Mouse (Mus musculus) v-Abl transformed pro-B cells (cell line): Measurements from ENCODE around the gene Tmem63a.
"Not testable (repeated sequence)": the region's sequence is repeated elsewhere in the genome, so short reads cannot be mapped to it uniquely, and the experiment has no call there.

Experiments
- in situ Hi-C, 2 experiments: fragments of 400-800 bp; cut with MboI; formaldehyde crosslinking; loops; one replicate each; pipeline ENCODE4 v1.15.1; 2025; ENCODE audit not compliant: unreplicated experiment in 2 of 2

Tmem63a gene

GRCm38 (mm10) chr1:180922273-180923048, 19.7 kb upstream of the Tmem63a start:
- in situ Hi-C loops: loop anchor here in 1 of 2 experiments (25.0 kb wide), 1 partner anchor 940 kb away; no protein-coding TSS in a partner anchor

DNA sequence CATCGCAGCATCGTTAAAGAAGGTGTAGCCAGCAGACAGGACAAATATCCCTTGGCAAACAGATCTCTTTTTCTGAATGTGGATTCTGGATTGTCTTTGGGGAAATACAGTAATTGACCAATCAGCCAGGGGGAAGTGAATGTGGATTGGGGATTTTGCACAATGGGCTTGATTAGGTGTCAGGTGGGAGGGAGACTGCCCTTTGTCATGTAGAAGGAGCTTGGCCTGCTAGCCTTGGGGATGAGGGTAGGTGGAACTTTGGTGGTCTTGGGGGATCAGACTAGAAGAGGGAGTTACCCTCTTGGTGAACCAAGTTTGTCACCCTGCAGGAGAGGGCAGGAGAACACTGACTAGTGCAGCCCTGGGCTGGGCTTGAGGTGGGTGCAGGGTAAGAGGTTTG, 17.4 kb upstream of the Tmem63a start:
- in situ Hi-C loops: loop anchor here in 1 of 2 experiments (25.0 kb wide), 1 partner anchor 938 kb away; no protein-coding TSS in a partner anchor

DNA sequence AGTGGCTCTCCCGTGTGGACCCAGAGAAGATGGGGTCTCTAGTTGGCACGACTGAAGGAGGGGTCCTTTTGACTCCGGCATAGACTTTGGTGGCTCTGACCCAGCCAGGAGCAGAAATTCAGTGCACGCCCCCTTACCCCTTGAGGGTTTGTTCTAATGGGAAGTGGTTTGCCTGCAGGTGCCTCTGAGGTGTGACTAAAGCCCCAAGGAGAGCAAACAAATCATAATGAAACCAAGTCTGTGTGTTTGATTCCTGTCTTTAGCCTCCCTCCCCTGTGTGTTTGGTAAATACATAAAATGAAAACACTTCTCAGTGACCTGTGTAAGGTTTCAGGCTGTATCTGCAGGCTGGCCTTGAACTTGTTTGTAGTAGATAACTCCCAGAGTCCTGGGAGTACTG, 15.9 kb upstream of the Tmem63a start:
- in situ Hi-C loops: no loop called here

DNA sequence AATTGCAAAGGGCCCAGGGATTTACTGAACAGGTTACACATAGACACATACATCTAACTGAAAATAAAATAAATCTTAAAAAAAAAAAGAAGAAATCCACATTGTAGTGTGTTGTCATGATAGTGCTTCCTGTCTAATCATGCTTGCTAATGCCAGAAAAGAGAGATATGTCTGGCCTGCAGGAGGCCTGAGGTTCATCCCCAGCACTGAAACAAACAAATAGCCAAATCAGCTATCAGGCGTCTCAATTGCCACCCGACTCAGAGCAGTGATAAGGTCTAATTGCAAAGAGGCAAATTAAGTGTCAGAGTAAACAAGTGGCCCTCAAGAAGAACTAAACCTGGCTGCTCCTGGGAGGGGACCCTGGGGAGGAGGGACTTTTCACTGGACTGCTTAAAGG, 12.5 kb upstream of the Tmem63a start:
- in situ Hi-C loops: no loop called here

- in situ Hi-C loops: no loop called here
Measured at GRCm38 (mm10) chr1:180931106-180931505, 11.0 kb upstream of the Tmem63a start.

DNA sequence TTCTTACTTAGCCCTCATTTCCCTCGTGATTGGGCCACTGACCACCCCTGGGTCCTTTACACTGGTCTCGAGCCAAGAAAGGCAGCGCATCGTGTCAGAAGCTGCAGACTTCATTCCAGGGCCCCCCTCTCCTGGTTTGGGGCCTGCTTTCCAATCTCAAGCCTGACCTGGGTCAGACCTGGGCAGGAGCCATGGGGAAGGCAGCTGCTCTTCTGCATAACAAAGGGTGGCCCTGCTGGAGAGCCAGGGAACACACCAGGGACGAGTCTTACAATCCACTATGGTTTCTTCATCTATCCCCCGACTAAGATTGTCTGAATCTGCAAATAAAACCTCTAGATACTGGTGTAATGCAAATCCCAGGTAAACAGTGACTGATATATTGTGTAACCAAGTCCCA, 8.5 kb upstream of the Tmem63a start:
- in situ Hi-C loops: no loop called here

DNA sequence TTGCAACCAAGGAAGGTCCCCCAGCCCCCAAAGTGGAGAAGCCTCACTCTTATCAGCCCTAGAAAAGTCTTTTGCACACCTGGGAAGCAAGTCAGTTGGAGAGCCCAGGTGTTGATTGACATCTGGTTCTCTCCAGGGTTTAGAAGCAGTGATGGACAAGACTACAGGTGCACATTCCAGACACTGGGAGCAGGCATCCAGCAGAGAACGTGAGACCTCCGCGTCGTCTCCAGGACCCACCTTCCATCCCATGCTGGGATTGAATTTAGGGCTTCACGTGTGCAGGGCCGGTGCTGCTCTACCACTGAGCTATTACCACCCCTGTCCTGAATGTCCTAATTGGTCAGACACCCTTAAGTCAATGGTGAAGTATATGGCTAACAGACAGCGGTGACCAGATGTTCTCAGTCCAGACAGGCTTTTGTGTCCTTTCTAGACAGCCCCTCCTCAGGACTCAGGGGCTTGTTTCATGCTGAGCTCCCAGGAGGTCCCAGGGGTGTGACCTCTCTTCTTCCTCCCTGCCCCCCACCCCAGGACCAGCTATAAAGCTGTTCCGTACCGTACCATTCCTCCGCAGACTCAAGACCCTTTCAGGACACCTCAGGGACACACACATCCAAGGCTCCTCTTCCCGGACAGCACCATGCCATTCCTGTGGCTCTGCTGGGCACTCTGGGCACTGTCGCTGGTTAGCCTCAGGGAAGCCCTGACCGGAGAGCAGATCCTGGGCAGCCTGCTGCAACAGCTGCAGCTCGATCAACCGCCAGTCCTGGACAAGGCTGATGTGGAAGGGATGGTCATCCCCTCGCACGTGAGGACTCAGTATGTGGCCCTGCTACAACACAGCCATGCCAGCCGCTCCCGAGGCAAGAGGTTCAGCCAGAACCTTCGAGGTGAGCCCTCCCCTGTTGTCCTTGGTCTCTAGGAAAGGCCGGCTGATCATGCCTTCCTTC, 7.4 kb upstream of the Tmem63a start, which contains the start of gene Lefty1:
Gene Lefty1, plus strand, starts transcription at position 556 of the 953 bp plus-strand sequence.
- in situ Hi-C loops: no loop called here

DNA sequence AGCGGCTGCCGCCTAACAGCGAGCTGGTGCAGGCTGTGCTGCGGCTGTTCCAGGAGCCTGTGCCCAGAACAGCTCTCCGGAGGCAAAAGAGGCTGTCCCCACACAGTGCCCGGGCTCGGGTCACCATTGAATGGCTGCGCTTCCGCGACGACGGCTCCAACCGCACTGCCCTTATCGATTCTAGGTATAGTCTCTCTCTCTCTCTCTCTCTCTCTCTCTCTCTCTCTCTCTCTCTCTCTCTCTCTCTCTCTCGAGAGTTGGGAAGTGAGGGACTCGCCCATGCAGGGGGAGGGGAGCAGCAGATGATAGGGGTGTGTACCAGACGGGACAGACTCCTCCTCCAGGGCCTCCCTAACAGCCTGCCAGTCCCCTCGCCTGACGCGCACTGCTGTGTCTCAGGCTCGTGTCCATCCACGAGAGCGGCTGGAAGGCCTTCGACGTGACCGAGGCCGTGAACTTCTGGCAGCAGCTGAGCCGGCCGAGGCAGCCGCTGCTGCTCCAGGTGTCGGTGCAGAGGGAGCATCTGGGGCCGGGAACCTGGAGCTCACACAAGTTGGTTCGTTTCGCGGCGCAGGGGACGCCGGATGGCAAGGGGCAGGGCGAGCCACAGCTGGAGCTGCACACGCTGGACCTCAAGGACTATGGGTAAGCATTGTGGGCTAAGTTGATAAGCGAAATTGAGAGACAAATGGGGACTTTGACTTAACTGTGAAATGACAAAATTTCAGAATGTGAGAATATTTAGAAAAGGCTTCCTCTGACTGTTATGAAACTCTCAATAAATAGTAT, 5.3 kb upstream of the Tmem63a start:
- in situ Hi-C loops: not testable (repeated sequence)

- in situ Hi-C loops: not testable (repeated sequence)
Measured at GRCm38 (mm10) chr1:180937631-180938030, 4.5 kb upstream of the Tmem63a start.

DNA sequence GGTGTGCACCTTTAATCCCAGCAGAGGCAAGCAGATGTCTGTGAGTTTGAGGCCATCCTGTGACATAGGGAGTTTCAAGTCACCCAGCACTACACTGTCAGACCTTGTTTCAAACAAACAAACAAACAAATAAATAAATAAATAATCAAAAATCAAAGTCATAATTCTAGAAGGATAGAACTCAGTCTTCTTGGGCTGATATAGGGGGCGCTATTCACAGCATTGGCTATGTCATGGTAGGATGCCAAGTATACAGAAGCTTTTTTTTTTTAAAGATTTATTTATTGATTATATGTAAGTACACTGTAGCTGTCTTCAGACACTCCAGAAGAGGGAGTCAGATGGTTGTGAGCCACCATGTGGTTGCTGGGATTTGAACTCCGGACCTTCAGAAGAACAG, 3.4 kb upstream of the Tmem63a start:
- in situ Hi-C loops: not testable (repeated sequence)

DNA sequence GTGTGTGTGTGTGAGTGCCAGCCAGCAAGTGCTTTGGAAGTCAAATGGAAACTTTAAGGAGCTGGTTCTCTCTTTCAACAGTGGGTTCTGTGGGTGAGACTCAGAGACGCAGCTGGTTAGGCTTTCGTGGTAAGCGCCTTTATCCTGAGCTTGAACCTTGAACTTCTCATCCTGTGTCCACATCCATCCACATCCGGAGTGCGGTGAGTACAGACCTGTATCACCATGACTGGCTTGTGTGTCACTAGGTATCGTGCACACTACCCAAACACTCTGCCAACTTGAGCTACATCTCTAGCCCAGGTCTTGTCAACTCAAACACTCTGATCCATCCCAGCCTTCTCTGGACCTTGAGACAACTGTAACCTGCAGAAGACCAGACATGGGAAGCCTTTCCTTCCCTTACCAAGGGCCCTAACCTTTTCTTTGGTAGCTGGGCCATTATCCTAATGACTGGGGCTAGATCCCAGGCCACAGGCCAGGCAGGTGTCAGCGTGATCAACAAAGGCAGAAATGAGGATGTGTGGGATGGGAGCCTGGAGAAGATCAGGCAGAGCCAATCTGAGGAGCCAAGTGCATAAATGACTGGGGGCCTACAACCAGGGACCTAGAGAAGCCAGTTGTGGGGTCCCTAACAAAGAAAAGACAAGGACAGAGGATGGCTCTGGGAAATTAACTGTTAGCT, 1.2 kb upstream of the Tmem63a start:
- in situ Hi-C loops: no loop called here

DNA sequence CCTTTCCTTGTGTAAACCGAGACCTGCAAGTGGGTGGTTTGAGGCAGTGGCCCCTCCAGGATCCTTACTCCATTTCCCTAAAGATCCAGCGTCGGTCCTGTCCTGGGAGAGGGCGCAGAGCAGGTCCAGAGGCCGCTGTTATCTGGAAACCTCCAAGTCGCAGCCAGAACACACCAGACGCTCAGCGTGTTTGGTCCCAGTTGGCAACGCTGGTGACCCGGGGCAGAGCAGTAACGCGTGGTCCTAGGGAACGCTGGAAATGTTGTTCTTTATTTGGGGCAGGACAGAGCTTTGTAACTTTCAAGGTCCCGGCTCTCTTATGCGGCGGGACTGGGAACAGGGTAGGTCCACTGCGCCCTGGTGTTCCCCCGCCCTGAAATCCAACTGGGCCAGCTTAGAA, 418 bp upstream of the Tmem63a start:
- in situ Hi-C loops: no loop called here

GRCm38 (mm10) chr1:180943032-180943644, 994 bp downstream of the Tmem63a start:
- in situ Hi-C loops: no loop called here

- in situ Hi-C loops: no loop called here
Measured at GRCm38 (mm10) chr1:180943896-180944295, 1.8 kb downstream of the Tmem63a start.

- in situ Hi-C loops: no loop called here
Measured at GRCm38 (mm10) chr1:180944553-180944952, 2.4 kb downstream of the Tmem63a start.

GRCm38 (mm10) chr1:180945001-180945980, 3.1 kb downstream of the Tmem63a start:
- in situ Hi-C loops: no loop called here

- in situ Hi-C loops: no loop called here
Measured at GRCm38 (mm10) chr1:180946448-180946847, 4.3 kb downstream of the Tmem63a start.

DNA sequence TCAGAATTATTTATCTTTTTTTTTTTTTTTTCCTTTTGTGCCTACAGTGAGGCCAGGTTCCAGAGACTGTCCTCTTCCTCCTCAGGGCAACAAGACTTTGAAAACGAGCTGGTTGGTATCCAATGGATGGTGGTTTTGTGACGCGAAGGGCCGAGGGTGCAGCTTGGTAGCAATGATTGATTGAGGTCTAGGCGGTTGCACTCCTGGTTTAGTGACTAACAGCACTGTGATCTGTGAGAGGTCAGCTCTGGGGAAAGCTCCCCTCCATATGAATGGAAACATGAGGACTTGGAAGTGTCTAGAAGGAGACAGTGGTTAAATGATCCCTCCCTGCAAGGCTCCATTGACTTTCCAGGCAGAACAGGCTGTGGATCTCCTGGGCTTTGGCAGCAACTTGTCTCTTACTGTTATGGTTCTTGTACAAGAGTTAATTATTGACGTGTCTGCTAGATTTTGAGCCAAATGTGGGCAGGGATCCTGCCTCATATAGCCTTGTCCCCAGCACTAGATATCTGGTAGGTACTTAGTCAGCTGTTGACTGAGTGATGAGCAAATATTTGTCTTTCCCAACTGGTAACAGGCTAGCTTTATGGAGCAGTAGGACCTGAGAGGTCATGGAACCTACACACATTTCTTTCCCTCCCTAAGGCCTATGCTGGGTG, 10.1 kb downstream of the Tmem63a start:
- in situ Hi-C loops: no loop called here
